Mouse (Mus musculus) lung, embryonic 14.5 days (tissue): ENCODE data around the gene 4930568D16Rik. TPM values are rescaled to one million over a fixed set of nuclear protein-coding genes. Genes with fewer than 3 reads are reported as not detected.

Experiments used
- ATAC-seq: fragments of 200-750 bp; cut with Nextera tagmentation; 2 replicates; pipeline ENCODE4 v1.8.0; 2017; ENCODE audit warnings: mild to moderate bottlenecking, moderate TSS enrichment, moderate library complexity; ENCODE audit not compliant: insufficient read depth
- DNase-seq: peaks from one replicate; pipeline ENCODE4 v3.0.0-alpha.2; 2015
- H3K27ac ChIP-seq: fragments of 300-500 bp; sonication (generic); 2 replicates; pipeline ENCODE4 v1.5.1; 2014; ENCODE audit warnings: low read depth, mild to moderate bottlenecking, moderate library complexity
- H3K27me3 ChIP-seq: fragments of 300-500 bp; sonication (generic); 2 replicates; pipeline ENCODE4 v1.6.1; 2014; ENCODE audit warnings: low read length, control low read depth; ENCODE audit not compliant: insufficient read depth
- H3K36me3 ChIP-seq: fragments of 300-500 bp; sonication (generic); 2 replicates; pipeline ENCODE4 v1.6.1; 2014; ENCODE audit warnings: control low read depth; ENCODE audit not compliant: insufficient read depth
- H3K4me1 ChIP-seq: fragments of 300-500 bp; sonication (generic); 2 replicates; pipeline ENCODE4 v1.6.1; 2014; ENCODE audit warnings: antibody characterized with exemption, control low read depth; ENCODE audit not compliant: insufficient read depth
- H3K4me2 ChIP-seq: fragments of 300-500 bp; sonication (generic); 2 replicates; pipeline ENCODE4 v1.6.1; 2014; ENCODE audit warnings: mild to moderate bottlenecking
- H3K4me3 ChIP-seq: fragments of 300-500 bp; sonication (generic); 2 replicates; pipeline ENCODE4 v1.5.1; 2014; ENCODE audit warnings: low read depth, low read length
- H3K9ac ChIP-seq: fragments of 300-500 bp; sonication (generic); 2 replicates; pipeline ENCODE4 v1.6.1; 2014
- H3K9me3 ChIP-seq: fragments of 300-500 bp; sonication (generic); 2 replicates; pipeline ENCODE4 v1.6.1; 2016; ENCODE audit warnings: low read depth, low read length, control low read depth
- CTCF ChIP-seq: IDR thresholded peaks from 2 replicates; pipeline ENCODE4 v1.5.1; 2016; ENCODE audit warnings: antibody characterized with exemption, low read depth
- WGBS: fragments of 180-500 bp; shearing (Covaris S2); extraction: QIAGEN DNeasy Blood & Tissue Kit; methylation state at CpG from one replicate; pipeline ENCODE4 v1.1.7; 2014; 5-methylcytosine and 5-hydroxymethylcytosine counted together
- polyA plus RNA-seq: library from polyadenylated mRNA; unstranded; fragments of >200 nt; fragmentation: Nextera tagmentation; extraction: Ambion mirVana; gene quantifications from 2 replicates; pipeline ENCODE4 v1.2.1, GENCODE M21; 2014

The 4930568D16Rik gene
- polyA plus RNA-seq, 1 experiment from 2014 or later: not detected

DNA sequence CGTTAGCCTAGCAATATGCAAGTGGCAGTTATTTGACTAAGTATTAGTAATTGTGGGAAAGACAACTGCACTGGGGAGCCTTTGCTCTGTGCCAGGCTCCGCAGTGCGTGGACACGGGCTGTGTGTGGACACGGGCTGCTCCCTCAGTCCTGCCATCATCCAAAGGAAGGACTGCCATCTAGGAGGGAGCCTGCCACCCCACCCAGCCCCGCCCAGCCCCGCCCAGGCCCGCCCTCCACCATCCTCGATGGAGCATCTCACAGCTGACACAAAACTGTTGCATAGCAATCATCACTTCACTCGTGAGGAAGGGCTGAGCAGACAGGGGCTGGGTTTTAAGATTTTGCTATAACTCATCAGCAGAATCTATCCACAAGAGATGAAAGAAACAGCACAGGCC is 41.6 kb downstream of the 4930568D16Rik start:
- Histone ChIP-seq H3K27me3 (no peaks in the 10 kb centered on the region), H3K27ac (no peak overlapping the region), H3K4me1 (no peaks in the 10 kb centered on the region), H3K36me3 (peaks cover 6% of the 10 kb centered on the region; the same call in 1 of the 2 replicates), H3K4me2 (no peak overlapping the region), H3K9ac (no peak overlapping the region), H3K4me3 (no peak overlapping the region), H3K9me3 (no peaks in the 10 kb centered on the region)
- WGBS: 66% methylated on average over 10 of the region's 10 CpGs
- ATAC-seq: no peak
- no peak for TF ChIP-seq CTCF
- DNase-seq: no peak

GRCm38 (mm10) chr2:35322404-35323164 is 44.9 kb downstream of the 4930568D16Rik start:
- Histone ChIP-seq H3K36me3 (peaks cover 17% of the 10 kb centered on the region), H3K27me3 (no peaks in the 10 kb centered on the region), H3K4me2 (no peak overlapping the region), H3K4me1 (no peaks in the 10 kb centered on the region), H3K9ac (no peak overlapping the region), H3K27ac (no peak overlapping the region), H3K9me3 (no peaks in the 10 kb centered on the region), H3K4me3 (no peak overlapping the region)
- peak; percentile 56; the same call in 1 of the 2 replicates for ATAC-seq
- WGBS: 51% methylated on average over 10 of the region's 10 CpGs
- DNase-seq: peak; percentile 55
- no peak for TF ChIP-seq CTCF

GRCm38 (mm10) chr2:35320399-35320798 is 47.1 kb downstream of the 4930568D16Rik start:
- DNase-seq (no peak), ATAC-seq (no peak)
- Histone ChIP-seq H3K4me1 (no peaks in the 10 kb centered on the region), H3K9ac (no peak overlapping the region), H3K27ac (no peak overlapping the region), H3K4me2 (no peak overlapping the region), H3K36me3 (peaks cover 20% of the 10 kb centered on the region), H3K9me3 (no peaks in the 10 kb centered on the region), H3K27me3 (no peaks in the 10 kb centered on the region), H3K4me3 (no peak overlapping the region)
- no peak for TF ChIP-seq CTCF
- 88% methylated on average over 15 of the region's 15 CpGs for WGBS

- ATAC-seq (no peak), DNase-seq (no peak)
- H3K9me3 ChIP-seq: no peaks in the 10 kb centered on the region
- no peak for TF ChIP-seq CTCF
- H3K36me3 ChIP-seq: peaks cover 21% of the 10 kb centered on the region
- WGBS: 82% methylated on average over 12 of the region's 12 CpGs
- H3K9ac ChIP-seq: no peak overlapping the region
- no peaks in the 10 kb centered on the region for H3K4me1 ChIP-seq
- no peak overlapping the region for H3K27ac ChIP-seq
- no peaks in the 10 kb centered on the region for H3K27me3 ChIP-seq
- H3K4me3 ChIP-seq: no peak overlapping the region
- H3K4me2 ChIP-seq: no peak overlapping the region
Observed at GRCm38 (mm10) chr2:35318405-35318804, 49.1 kb downstream of the 4930568D16Rik start.

GRCm38 (mm10) chr2:35317604-35318003 is 49.9 kb downstream of the 4930568D16Rik start:
- Histone ChIP-seq H3K9ac (no peak overlapping the region), H3K27ac (no peak overlapping the region), H3K9me3 (no peaks in the 10 kb centered on the region), H3K27me3 (no peaks in the 10 kb centered on the region), H3K36me3 (peaks cover 21% of the 10 kb centered on the region), H3K4me3 (no peak overlapping the region), H3K4me1 (no peaks in the 10 kb centered on the region), H3K4me2 (no peak overlapping the region)
- no peak for TF ChIP-seq CTCF
- 74% methylated on average over 4 of the region's 4 CpGs for WGBS
- DNase-seq: no peak
- no peak for ATAC-seq

- ATAC-seq (no peak), DNase-seq (no peak)
- Histone ChIP-seq H3K27ac (no peak overlapping the region), H3K4me3 (no peak overlapping the region), H3K9ac (no peak overlapping the region), H3K36me3 (0 out of 2 replicates have a peak, but pooled peaks cover 4% of the 10 kb centered on the region), H3K4me1 (no peaks in the 10 kb centered on the region), H3K4me2 (no peak overlapping the region), H3K9me3 (no peaks in the 10 kb centered on the region), H3K27me3 (no peaks in the 10 kb centered on the region)
- 39% methylated on average over 3 of the region's 3 CpGs for whole genome bisulfite sequencing
- no peak for TF ChIP-seq CTCF
Observed at GRCm38 (mm10) chr2:35314300-35314699, 53.2 kb downstream of the 4930568D16Rik start.

DNA sequence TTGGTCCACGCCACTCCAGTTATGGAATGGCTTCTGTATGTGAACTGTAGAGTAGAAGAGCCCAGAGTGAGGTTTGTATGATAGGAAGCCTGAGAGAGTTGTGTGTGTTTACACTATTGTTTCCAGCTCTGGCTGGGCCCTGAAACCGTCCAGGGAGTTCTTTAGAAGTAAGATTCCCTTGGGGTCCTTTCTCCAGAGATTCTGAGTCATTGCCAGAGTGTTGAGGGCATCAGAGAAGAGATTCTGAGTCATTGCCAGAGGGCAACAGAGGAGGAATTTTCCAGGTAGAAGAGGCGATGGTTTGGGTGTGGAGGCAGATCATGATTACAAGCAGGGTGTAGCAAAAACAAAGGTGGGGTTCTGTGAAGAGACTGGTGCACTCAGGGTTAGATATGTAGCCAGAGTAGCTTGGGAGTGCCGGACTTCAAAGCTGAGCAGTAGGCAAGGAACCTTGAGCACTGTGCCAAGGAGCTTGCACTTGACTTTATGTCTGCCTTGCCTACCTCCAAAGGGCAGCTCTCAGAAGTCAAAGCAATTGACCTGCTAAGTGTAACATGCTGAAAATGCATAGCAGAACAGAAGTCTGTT is 57.5 kb downstream of the 4930568D16Rik start:
- WGBS: 80% methylated on average over 4 of the region's 4 CpGs
- DNase-seq (no peak), ATAC-seq (no peak)
- TF ChIP-seq CTCF: no peak
- Histone ChIP-seq H3K27me3 (no peaks in the 10 kb centered on the region), H3K4me3 (no peak overlapping the region), H3K27ac (no peak overlapping the region), H3K36me3 (no peaks in the 10 kb centered on the region), H3K9ac (no peak overlapping the region), H3K4me1 (no peaks in the 10 kb centered on the region), H3K4me2 (no peak overlapping the region), H3K9me3 (no peaks in the 10 kb centered on the region)
